Mouse (Mus musculus) olfactory bulb, adult 2 months (tissue): ENCODE data around the gene Slc34a3. TPM values are rescaled to one million over a fixed set of nuclear protein-coding genes. Genes with fewer than 3 reads are reported as not detected.

Experiments used
- H3K27ac ChIP-seq: fragments of 200-500 bp; 2 replicates; pipeline ENCODE4 v1.5.1; 2012; ENCODE audit warnings: low read depth, low read length; ENCODE audit not compliant: insufficient read depth
- H3K4me1 ChIP-seq: fragments of 200-500 bp; 2 replicates; pipeline ENCODE4 v1.6.1; 2012; ENCODE audit warnings: low read length; ENCODE audit not compliant: control insufficient read depth, insufficient read depth
- H3K4me3 ChIP-seq: fragments of 200-500 bp; 2 replicates; pipeline ENCODE4 v1.5.1; 2012; ENCODE audit warnings: mild to moderate bottlenecking, low read depth, low read length, moderate library complexity; ENCODE audit not compliant: insufficient read depth
- CTCF ChIP-seq: fragments of 200-500 bp; IDR thresholded peaks from 2 replicates; pipeline ENCODE4 v1.5.1; 2012; ENCODE audit warnings: low read depth, mild to moderate bottlenecking, low read length, moderate library complexity; ENCODE audit not compliant: insufficient read depth
- POLR2A ChIP-seq: fragments of 200-500 bp; IDR thresholded peaks from 2 replicates; pipeline ENCODE4 v1.6.1; 2012; ENCODE audit warnings: mild to moderate bottlenecking, low read depth, low read length, moderate library complexity; ENCODE audit not compliant: insufficient read depth
- WGBS: fragments of 180-500 bp; shearing (Covaris S2); methylation state at CpG from one replicate; pipeline ENCODE4 v1.1.7; 2018; 5-methylcytosine and 5-hydroxymethylcytosine counted together
- polyA plus RNA-seq: library from polyadenylated mRNA; stranded (reverse); fragments of >200 nt; gene quantifications from 2 replicates; pipeline ENCODE4 v1.2.4, GENCODE M21; 2012; ENCODE audit warnings: low replicate concordance; ENCODE audit not compliant: missing spikeins, insufficient read depth, insufficient read length

The Slc34a3 gene
- polyA plus RNA-seq, 1 experiment = not detected

DNA sequence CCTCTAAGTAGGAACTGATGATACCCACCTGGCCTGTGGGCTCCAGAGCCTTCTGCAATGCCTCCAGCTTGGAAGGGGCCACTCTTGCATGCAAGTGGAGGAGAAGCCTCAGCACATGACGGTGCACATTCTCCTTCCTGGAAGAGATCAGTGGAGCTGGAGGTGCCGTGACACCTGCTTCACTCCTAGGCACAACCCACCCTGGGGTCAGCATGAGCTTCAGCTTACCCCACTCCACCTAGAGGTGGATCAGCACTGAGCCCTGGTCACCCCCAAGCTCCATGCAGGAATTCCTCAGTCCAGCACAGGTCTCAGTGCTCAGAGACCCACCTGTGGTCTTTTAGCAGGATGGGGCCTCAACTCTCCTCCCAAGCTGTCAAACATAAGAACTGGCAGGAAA, 33.5 kb downstream of the Slc34a3 start:
- WGBS = 91% methylated on average over 2 of the region's 2 CpGs
- Histone ChIP-seq H3K4me1 (no peaks in the 10 kb centered on the region), H3K4me3 (no peak overlapping the region), H3K27ac (no peak overlapping the region)
- no peak for TF ChIP-seq POLR2A
- TF ChIP-seq CTCF = no peak

DNA sequence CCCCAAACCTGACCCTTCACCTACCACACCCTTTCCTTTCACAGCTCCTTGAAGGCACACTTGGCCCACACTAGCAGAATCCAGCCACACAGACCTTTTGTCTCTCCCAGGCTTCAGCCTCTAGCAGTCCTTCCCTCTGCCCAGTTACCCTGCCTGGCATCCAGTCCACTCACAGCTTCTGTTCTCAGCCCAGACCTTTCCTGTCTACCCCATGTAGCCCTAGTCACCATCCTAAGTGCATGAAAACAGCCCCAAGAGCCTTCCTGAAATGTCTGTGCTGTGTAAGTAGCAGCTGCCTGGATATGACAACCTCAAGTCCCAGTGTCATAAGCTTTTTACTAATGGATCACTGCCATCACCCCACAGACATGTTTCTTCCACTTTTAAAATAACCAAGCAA, 36.2 kb downstream of the Slc34a3 start:
- Histone ChIP-seq H3K4me3 (no peak overlapping the region), H3K27ac (no peak overlapping the region), H3K4me1 (peaks cover 5% of the 10 kb centered on the region)
- no peak for TF ChIP-seq CTCF
- no peak for TF ChIP-seq POLR2A

DNA sequence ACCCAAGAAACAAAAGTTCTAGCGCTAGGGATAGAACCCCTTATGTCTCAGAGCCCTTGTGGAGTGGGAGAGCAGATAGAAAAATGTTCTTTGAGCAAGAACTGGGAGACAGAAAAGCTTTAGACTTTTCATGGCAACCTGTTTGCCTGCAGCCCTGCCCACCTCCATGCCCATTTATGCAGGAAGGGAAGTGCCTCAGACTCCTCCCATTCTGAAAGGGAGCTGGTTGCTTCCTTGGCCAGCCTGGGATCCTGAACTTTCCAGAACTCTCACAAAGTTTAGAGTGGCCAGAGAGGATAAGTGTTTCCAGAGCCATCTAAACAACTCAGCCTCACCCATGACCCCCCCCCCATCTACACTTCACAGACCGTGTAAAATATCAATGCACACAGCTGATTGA, 37.0 kb downstream of the Slc34a3 start:
- no peak overlapping the region for H3K27ac ChIP-seq
- TF ChIP-seq POLR2A (no peak), CTCF (no peak)
- no peak overlapping the region for H3K4me3 ChIP-seq
- H3K4me1 ChIP-seq = peaks cover 5% of the 10 kb centered on the region
- 45% methylated on average over 2 of the region's 2 CpGs for WGBS

DNA sequence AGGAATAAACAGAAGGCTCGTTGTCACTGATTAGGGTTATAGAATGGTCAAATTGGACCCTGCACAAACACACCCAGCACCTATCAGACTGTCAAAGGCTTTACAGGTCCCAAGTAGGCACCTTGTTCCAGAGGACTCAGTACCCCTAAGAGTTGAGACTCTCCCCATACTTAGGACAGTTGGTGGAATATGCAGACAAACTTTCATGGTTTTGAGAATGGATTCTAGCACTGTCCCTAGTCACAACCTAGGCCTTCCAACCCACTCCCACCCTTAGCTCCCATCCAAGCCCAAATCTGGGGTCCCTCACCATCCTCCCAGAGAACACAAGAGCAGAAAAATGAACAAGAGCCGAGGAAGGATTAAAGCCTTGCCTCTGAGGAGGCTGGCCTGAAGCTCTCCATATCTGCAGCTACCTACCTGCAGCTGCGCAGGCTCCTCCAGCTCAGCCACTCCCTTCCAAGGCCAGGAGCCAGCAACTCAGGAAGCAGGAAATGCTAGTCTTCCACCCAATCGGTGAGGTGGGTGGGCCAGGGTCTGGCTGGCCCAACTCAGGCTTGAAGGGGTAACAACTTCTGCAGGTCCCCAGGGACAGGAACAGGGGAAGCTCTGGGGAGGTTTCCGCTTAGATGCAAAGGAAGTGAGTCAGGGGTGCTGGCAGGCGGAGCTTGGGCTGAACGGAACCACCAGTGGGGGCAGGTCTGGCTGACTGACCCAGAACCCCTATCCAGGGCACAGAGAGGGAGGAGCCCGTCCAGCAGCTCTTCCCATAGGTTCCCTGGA, 37.8 kb downstream of the Slc34a3 start, which contains the start of gene Tor4a:
Gene Tor4a (minus strand): TSS at position 715 of the 783 bp plus-strand sequence.
- peak within 1 kb of the TSS; percentile 12; the same call in 1 of the 2 replicates for H3K4me3 ChIP-seq
- peaks cover 5% of the 10 kb centered on the region for H3K4me1 ChIP-seq
- TF ChIP-seq CTCF (no peak), POLR2A (no peak)
- 37% methylated on average over 8 of the region's 8 CpGs for WGBS
- no peak within 1 kb of the TSS; the same call in 1 of the 2 replicates for H3K27ac ChIP-seq

DNA sequence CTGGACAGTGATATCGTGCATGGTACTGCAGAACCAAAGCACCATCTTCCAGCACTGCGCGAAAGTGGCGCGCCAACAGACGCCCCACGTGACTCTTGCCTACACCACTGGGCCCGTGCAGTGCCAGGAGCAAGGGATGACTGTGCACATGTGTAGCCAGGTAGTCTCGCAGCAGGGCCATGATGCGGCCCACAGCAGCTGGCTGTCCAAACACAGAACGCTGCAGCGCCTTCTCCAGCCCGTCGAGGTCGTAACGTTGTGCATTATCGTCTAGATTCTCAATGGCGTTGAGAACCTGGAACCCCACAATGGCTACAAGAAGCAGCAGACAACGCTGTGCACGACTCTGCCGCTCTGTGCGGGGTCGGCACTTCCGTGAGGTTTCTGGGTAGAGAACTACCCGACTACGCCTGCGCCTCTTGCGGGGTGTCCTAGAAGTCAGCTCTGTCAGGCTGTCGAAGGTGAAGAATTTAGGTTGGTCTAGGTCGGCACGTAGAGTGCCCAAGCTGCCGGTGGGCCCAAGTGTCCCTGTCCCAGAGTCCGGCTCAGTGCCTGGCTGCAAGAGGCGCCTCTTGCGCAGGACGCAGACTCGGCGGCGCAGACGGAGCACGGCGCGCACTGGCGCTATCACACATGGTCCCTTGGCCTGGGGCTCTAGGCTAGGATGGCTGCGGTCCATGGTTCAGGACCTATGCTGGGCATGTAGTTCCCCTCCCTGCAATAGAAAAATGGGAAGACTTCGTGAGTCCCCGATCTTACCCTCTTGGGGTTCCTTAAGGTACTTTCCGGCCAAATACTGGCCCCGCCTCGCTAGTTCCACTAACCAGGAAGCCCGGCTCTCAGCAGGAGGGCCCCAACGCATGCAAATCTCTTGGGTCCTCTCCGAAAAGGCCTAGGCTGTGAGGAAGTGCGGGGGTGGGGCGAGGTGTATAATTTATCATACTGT, 38.7 kb downstream of the Slc34a3 start:
- TF ChIP-seq CTCF = 0 out of 2 replicates have a peak, but pooled peaks have one; percentile 12
- no peak for TF ChIP-seq POLR2A
- WGBS = 49% methylated on average over 55 of the region's 55 CpGs
- Histone ChIP-seq H3K4me3 (peak overlapping the region; percentile 6; the same call in 1 of the 2 replicates), H3K4me1 (peaks cover 5% of the 10 kb centered on the region), H3K27ac (no peak overlapping the region; the same call in 1 of the 2 replicates)

DNA sequence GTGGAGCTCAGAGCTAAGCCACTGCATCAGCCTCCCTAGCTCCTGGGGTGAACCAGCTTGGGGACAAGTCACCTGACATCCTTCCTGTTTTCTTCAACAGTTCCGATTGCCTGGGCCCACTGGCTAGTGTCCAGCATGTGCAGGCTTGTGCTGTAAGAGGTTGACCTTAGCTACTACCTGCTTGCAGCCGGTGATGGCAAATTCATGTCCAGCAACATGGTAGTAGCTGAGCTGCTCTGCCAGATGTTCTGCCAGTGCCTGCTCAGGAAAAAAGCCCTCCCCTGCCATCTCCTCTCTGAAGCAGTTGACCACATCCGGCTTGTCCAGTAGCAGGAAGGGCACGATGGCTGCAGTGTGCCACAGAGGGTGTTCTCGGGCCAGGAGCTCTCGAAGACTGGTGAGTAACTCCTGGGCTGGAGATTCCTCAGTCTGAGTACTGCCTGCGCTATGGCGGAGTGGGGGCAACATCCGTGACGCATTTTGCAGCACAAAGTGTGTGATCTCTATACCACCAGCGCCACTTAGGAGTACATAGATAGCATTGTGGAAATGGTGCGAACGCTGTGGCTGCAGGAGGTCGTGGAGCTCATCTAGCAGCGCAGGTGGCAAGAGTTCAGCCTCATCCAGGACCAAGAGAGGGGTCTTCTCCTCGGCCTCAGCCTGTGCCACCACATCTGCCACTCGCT, 39.5 kb downstream of the Slc34a3 start:
- no peak overlapping the region for H3K4me3 ChIP-seq
- peaks cover 5% of the 10 kb centered on the region for H3K4me1 ChIP-seq
- H3K27ac ChIP-seq = no peak overlapping the region
- WGBS = 88% methylated on average over 17 of the region's 17 CpGs
- TF ChIP-seq POLR2A (no peak), CTCF (no peak)

DNA sequence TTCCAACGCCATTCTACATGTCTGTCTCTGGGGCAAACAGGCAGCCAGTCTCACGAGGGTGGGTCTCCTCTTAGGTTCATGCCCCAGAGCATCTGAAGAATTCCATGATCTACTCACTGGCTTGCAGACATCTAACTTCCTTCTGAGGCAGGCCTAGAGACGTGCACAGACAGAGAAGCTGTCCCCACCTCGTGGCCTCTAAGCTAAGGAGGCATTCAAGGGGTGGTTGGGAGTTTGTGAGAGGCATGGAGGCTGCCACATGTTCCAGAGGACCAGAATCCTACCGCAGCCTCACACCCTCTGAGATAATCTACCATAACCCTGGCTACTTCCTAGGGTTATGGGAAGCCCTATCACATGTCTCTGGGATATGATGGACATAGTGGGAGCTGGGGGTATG, 40.2 kb downstream of the Slc34a3 start:
- WGBS = 79% methylated on average over 5 of the region's 5 CpGs
- no peak overlapping the region for H3K27ac ChIP-seq
- peaks cover 5% of the 10 kb centered on the region for H3K4me1 ChIP-seq
- H3K4me3 ChIP-seq = no peak overlapping the region
- no peak for TF ChIP-seq POLR2A
- no peak for TF ChIP-seq CTCF

DNA sequence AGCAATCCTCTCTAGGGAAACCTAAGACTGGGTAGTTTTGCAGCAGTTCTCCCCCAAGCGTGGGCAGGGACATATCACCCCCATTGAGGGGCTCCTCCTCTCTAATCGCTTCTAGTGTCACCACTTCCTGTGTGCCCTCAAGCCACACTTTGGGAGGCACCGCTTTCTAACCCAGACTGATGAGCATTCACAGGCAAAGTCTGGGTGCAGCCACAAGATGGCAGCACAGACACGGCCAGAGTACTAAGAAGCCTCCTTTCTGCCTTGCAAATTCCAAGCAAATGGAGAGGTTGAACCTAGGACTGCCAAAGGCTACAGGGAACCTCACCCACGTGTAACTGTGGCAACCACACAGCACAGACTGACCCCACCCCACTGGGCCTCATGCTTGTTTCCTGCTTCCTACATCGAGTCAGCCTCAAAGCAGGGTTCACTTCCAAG, 40.8 kb downstream of the Slc34a3 start:
- 1% methylated on average over 6 of the region's 6 CpGs for WGBS
- H3K4me3 ChIP-seq = no peak overlapping the region
- TF ChIP-seq POLR2A (0 out of 2 replicates have a peak, but pooled peaks have one; percentile 11), CTCF (peak; percentile 66)
- H3K4me1 ChIP-seq = peaks cover 5% of the 10 kb centered on the region
- no peak overlapping the region for H3K27ac ChIP-seq

DNA sequence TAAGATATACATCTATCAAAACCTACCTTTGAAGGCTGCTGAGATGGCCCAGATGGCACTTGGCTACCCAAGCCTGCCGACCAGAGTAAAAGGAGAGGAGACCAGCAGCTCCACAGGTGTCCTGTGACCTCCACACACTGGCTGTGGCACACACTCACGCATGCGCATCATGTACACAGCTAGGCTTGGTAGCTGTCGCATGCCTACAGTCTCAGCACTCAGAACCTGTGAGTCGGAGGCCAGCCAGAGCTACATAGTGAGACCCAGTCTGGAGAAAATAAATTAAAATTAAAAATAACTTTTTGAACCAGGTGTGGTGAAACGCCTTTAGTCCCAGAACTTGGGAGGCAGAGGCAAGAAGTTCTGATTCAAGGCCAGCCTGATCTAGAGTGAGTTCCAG, 46.3 kb downstream of the Slc34a3 start:
- TF ChIP-seq POLR2A (no peak), CTCF (no peak)
- Histone ChIP-seq H3K4me3 (no peak overlapping the region), H3K27ac (no peak overlapping the region), H3K4me1 (peaks cover 10% of the 10 kb centered on the region)
- WGBS = 87% methylated on average over 6 of the region's 6 CpGs
